Mouse (Mus musculus) thymus, postnatal 25 days (tissue): Measurements from ENCODE around the gene Traf2.
"Not testable (repeated sequence)": the region's sequence is repeated elsewhere in the genome, so short reads cannot be mapped to it uniquely, and the experiment has no call there.

Source experiments
- DNase-seq: peaks from one replicate; pipeline ENCODE4 v3.0.0; 2022

Traf2 gene

GRCm38 (mm10) chr2:25575432-25576027, 28.8 kb upstream of the Traf2 start:
- peak; percentile 67 for DNase-seq

DNA sequence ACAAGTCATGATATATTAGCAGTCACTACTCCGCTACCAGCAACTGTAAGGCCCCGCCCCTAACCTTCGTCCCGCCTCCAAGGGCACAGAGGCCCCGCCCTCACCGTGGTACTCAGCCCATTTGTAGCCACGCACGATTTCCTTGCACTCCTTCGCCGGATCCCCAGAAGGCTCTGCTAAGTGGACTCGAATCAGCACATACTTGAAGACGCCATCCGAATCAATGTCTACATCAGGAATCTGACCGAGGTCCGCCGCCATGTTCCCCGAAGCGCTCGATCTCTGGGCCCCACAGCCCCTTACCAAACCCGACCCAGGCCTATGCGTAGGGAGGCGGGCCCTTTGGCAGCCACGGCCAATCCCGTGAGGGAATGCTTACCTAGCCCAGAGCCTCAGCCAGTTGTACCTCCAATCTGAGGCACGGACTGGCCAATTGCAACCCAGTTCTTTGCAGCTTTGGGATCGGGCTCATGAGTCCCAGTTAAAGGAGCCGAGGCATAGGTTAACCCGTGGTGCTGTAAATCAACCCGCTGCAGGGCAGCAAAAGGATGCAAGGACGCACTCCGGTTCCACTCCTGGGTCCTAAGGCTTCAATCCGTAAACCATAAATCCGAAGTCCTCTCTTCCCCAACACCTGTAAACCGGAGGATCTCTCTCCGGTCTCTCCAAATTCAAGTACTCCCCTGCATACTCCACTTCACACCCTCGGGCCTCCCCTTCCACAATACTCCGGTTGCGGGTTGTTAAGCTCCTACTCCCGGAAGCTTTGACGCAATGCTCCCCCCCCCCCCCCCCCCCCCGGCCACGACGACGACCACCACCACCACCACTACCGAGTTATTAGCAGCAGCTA, 28.1 kb upstream of the Traf2 start, which contains the start of the genes Mamdc4 and Phpt1:
Gene Mamdc4 (minus strand): TSS at position 267 of the 853 bp plus-strand sequence.
Gene Phpt1 (minus strand): TSS at position 646 of the 853 bp plus-strand sequence.
- peak; percentile 97 for DNase-seq

GRCm38 (mm10) chr2:25574136-25574535, 27.4 kb upstream of the Traf2 start:
- no peak for DNase-seq

- DNase-seq, result no peak
These were observed 26.3 kb upstream of the Traf2 start for GRCm38 (mm10) chr2:25573068-25573467.

- no peak for DNase-seq
These were observed 24.5 kb upstream of the Traf2 start for GRCm38 (mm10) chr2:25571221-25571620.

- no peak for DNase-seq
These were observed 22.6 kb upstream of the Traf2 start for GRCm38 (mm10) chr2:25569323-25569722.

DNA sequence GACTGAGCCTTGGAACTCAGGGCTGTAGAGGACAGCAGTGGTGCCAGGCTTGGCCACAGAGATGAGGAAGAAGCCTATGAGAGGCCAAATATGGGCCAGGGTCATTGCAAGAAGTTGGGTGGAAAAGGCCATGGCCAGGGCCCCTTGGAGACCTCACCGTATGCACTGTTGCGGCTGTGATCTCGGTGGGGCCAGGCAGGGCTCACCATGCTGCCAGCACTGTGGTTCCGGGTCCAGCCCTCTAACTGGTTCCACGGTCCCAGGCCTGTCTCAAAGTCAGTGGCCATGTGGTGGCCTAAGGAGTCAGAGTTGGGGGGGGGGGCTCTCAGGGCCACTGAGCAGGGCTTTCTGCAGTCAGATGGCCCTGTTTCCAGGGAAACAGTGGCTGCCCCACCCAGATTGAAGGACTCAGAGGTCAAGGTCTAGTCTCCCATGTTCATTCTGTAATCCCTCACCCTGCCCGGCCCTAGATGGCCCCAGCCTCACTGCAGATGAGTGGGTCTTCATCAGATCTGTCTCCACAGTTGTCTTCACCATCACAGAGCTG, 21.8 kb upstream of the Traf2 start:
- DNase-seq, result no peak

- DNase-seq, result no peak
These were observed 19.8 kb upstream of the Traf2 start for GRCm38 (mm10) chr2:25566558-25566957.

DNA sequence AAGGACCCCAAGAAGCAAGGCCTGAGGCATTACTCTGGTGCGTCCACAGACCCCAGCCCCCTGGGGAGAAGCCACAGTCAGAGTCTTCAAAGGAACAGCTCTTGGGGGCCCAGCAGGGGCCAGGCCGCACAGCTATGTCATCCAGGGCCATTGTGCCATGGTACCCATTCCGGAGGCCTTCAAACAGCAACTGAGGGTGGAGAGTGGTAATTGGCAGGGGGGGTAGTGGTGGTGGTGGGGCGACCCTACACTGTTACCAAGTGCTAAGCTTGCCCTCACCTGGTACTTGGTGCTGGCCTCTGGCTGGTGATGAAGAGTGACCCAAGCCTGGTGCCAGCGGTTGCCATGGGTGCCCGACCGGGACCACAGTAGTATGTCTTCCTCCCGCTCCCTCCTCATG, 19.0 kb upstream of the Traf2 start:
- no peak for DNase-seq

- no peak for DNase-seq
These were observed 15.2 kb upstream of the Traf2 start for GRCm38 (mm10) chr2:25561946-25562345.

DNA sequence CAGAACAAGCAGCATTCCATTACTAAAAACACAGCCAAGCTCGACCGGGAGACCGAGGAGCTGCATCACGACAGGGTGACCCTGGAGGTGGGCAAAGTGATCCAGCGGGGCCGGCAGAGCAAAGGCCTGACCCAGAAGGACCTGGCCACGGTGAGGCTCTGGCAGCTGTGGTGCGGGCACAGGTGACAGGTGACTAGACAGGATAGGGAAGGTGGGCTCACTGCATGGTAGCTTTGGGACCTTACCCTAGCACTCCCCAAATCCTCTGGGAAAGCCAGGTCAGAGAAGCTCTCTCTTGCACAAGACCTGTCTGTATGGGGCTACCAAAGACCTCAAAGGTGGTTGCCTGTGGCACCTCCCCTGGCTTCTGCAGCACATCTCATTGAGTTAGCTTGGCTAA, 13.8 kb upstream of the Traf2 start:
- no peak for DNase-seq

GRCm38 (mm10) chr2:25558774-25559173, 12.0 kb upstream of the Traf2 start:
- DNase-seq, result no peak

DNA sequence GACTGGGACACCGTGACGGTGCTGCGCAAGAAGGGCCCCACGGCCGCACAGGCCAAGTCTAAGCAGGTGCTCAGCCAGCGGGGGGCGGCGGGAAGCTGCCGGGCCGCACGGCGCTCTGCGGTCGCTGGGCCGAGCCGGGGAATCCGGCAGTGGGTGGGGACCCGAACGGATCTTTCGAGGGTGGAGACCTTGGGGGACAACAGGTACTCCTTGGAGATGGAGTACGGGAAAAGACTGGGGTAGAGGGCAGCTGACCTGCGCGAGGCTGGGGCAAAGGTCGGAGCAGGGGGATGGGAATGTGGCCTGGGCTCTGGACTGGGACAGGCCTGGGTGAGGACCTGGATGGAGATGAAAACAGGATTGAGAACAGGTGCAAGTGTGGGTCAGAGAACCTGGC, 11.2 kb upstream of the Traf2 start:
- no peak for DNase-seq

DNA sequence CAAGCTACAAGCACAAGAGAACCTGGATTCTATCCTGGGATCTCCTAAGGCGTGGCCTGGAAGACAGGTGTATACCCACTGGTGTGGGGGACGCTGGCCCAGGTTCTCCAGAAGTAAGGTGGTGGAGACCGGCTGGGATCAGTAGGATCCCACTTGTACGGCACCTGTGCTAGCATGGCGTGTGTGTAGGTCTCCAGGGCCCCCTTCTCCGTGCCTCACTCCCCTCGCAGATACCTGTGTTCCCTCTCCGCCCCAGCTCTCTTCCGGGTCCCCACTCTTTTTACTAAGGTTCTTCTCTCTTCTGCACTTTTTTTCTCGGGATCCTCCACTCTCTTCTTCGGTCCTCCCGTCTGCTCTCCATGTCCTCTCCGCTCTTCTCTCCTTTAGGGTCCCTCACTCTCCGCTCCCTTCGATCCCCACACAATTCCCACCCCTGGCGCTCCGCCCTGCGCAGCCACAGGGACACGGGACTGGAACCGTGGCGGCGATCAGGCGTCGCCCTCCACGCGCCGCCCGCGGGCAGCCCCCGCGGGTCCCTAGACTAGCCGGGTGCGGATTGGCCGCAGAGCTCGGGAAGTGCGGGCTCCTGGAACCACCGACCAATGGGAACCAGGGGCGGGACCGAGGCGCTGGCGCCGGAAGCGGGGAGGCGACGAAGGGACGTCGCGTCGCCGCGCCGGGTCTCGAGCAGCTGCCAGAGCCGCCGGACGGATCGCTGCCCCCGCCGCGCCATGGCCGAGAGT, 10.7 kb upstream of the Traf2 start, which contains the start of gene Edf1:
Gene Edf1 (plus strand): TSS at position 627 of the 743 bp plus-strand sequence.
- peak; percentile 94 for DNase-seq

DNA sequence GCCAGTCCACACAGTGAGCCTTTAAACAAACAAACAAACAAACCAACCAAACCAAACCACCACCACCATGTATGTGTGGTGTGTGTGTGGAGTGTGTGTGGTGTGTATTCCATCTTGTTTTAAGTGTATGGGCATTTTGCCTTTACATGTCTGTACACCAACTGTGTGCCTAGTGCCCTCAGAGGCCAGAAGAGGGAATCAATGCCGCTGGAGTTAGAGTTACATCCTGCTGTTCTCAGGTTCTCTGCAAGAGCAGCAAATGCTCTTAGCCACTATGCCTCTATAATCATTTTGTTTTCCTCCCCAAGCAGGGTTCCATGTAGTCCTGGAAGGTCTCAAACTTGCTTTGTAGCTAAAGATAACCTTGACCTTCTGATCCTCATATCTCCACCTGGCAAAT, 9.6 kb upstream of the Traf2 start:
- no peak for DNase-seq

GRCm38 (mm10) chr2:25555479-25555878, 8.7 kb upstream of the Traf2 start:
- DNase-seq, result not testable (repeated sequence)

- DNase-seq, result not testable (repeated sequence)
These were observed 6.5 kb upstream of the Traf2 start for GRCm38 (mm10) chr2:25553171-25553786.

DNA sequence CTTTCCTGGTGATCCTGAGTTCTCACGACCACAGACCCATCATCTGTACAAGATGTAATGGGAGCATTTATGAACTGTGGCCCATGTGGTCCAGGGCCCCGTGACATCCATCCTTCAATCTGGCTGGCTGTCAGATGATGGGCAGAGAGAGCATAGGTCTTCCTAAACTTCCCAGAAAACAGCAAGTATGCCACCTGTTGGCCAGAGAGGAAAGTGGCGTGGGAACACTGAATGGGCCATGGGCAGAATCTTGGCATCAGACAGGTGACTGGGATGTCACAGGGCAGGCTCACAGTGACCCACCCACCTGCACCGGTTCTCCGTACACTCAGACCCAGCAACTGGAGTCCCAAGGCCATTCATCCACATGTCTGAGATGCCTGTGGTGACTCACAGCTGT, 4.4 kb upstream of the Traf2 start:
- DNase-seq, result peak; percentile 72

GRCm38 (mm10) chr2:25549021-25549991, 2.6 kb upstream of the Traf2 start:
- peak; percentile 80 for DNase-seq

- no peak for DNase-seq
These were observed 537 bp downstream of the Traf2 start for GRCm38 (mm10) chr2:25545996-25546810.
